1 mouse cellular context compared by ENCODE assay signal in the genomic region with DNA sequence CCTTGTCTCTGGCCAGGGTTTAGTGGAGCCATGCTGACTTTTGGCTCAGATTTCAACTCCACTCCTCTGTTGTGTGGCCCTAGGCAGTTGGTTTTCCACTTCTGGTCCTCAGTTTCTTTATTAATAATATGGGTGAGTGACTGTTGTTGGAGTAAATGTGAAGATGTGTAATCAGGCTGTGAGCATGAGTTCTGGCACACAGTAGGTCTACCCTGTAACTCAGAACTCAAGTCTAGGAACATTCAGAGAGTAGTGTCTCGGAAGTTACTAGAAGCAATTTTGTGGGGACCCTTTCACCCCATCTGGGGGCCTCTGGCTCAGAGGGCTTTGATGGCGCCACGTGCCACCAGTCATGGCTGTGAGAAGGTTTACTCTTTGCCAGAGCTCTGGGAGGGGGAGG.
TF ChIP-seq lines count a peak whose summit lies in the region.

No protein-coding gene starts in this region.

TF ChIP-seq in CH12.LX, 34 proteins besides CTCF, POLR2A, EP300 and RAD21 (continued from another document):
- TF ChIP-seq MEF2A (IDR thresholded peaks at IDR 0.05; ENCODE audit: borderline replicate concordance, low read depth, low read length), result no peak
- TF ChIP-seq IRF4 (IDR thresholded peaks at IDR 0.05; ENCODE audit: low read depth, low read length), result no peak
- no peak for TF ChIP-seq RCOR1 (conservative IDR thresholded peaks at IDR 0.05; ENCODE audit: low read depth, low read length)
- no peak for TF ChIP-seq ETS1 (conservative IDR thresholded peaks at IDR 0.05; ENCODE audit: low read depth, low read length)
- TF ChIP-seq ZMIZ1 (IDR thresholded peaks at IDR 0.05; ENCODE audit: low read depth, low read length), result no peak
- no peak for TF ChIP-seq MAZ (IDR thresholded peaks at IDR 0.05; ENCODE audit: low read depth, low read length)
- no peak for TF ChIP-seq UBTF (IDR thresholded peaks at IDR 0.05; ENCODE audit: low read depth, low read length)
